Mouse (Mus musculus) liver, postnatal 0 days (tissue): ENCODE results near the gene Mrpl17.

Experiments used
- CTCF ChIP-seq: sonication (generic); IDR thresholded peaks from 2 replicates; pipeline ENCODE4 v1.5.1; 2016; ENCODE audit warnings: antibody characterized with exemption, low read depth
- EP300 ChIP-seq: IDR thresholded peaks from 2 replicates; pipeline ENCODE4 v1.6.1; 2016; ENCODE audit warnings: antibody characterized with exemption, low read depth, mild to moderate bottlenecking

DNA sequence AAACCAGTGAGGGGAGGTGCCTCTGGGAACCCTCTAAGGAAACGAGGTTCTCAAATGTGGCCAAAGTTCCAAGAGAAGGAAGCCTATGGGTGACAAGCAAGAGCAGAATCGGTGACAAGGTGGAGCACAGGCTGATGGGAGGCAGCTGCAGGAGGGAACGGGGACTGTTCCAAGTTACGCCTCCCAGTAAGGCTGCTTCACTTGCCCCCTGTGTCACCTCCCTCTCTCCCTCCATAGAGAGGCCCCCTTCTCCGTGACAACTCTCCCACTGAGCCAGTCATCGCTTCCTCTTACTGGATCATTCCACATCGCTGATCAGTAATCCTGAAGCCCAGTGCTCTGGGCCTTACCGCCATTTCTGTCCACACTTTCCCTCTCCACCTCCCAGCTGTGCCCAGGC lies 36.2 kb downstream of the Mrpl17 start:
- TF ChIP-seq CTCF (no peak), EP300 (no peak)
